Mouse (Mus musculus) Patski (cell line): ENCODE results near the gene Sel1l3. TPM values are rescaled to one million over a fixed set of nuclear protein-coding genes. Genes with fewer than 3 reads are reported as not detected.

Experiments
- ATAC-seq: fragments of 100-300 bp; one replicate; pipeline ENCODE4 v1.8.0; 2021
- CTCF ChIA-PET: fragments of 350-600 bp; sonication (Branson Sonifier 250); formaldehyde crosslinking; loops from one replicate; lab custom pipeline; 2022; ENCODE audit warnings: inconsistent platforms; lab: Charles Lee
- POLR2A ChIA-PET: fragments of 350-600 bp; sonication (Branson Sonifier 250); formaldehyde crosslinking; loops from one replicate; lab custom pipeline; 2022; ENCODE audit warnings: antibody characterized with exemption, inconsistent platforms; lab: Charles Lee
- DNase-seq: peaks from one replicate; pipeline ENCODE4 v3.0.0-alpha.2; 2011; ENCODE audit warnings: low read depth, low spot score
- H3K27me3 ChIP-seq: fragments of 371-371 bp; one replicate; pipeline ENCODE4 v1.5.1; 2021
- CTCF ChIP-seq: fragments of 100-300 bp; IDR thresholded peaks from one replicate; pipeline ENCODE4 v1.5.1; 2021
- in situ Hi-C: fragments of 300-500 bp; cut with MboI; formaldehyde crosslinking; loops from 3 replicates; pipeline ENCODE4 v1.11.1; 2018; ENCODE audit warnings: low pct_unique_long_range_greater_than_20kb, mixed read lengths
- polyA plus RNA-seq: library from polyadenylated mRNA; unstranded; gene quantifications from one replicate; pipeline ENCODE4 v1.2.3, GENCODE M21; 2021

The Sel1l3 gene
- polyA plus RNA-seq, 1 experiment from 2014 or later: 8.1 TPM

- in situ Hi-C loops: no loop called here
- H3K27me3 ChIP-seq: no peaks in the 10 kb centered on the region
- no peak for DNase-seq
- ChIA-PET CTCF (interaction anchor here (1.0 to 1.3 kb wide), 3 partner anchors 9 to 22 kb away, joined by 3 to 4 read pairs (median 3); no protein-coding TSS in a partner anchor), POLR2A (no interaction called here)
- no peak for TF ChIP-seq CTCF
- no peak for ATAC-seq
These were observed 67.6 kb downstream of the Sel1l3 start for GRCm38 (mm10) chr5:53146049-53146683.

- in situ Hi-C loops: no loop called here
- no peaks in the 10 kb centered on the region for H3K27me3 ChIP-seq
- ATAC-seq (peak; percentile 25), DNase-seq (no peak)
- no peak for TF ChIP-seq CTCF
- POLR2A ChIA-PET: no interaction called here
- CTCF ChIA-PET: interaction anchor here (1.0 kb wide), 1 partner anchor 16 kb away, joined by 3 read pairs; no protein-coding TSS in a partner anchor
These were observed 71.1 kb downstream of the Sel1l3 start for GRCm38 (mm10) chr5:53142587-53142986.

- ATAC-seq (no peak), DNase-seq (no peak)
- in situ Hi-C loops: no loop called here
- ChIA-PET CTCF (interaction anchor here (2.1 kb wide), 1 partner anchor 10 kb away, joined by 5 read pairs; no protein-coding TSS in a partner anchor), POLR2A (interaction anchor here (0.5 to 0.9 kb wide), 2 partner anchors 12 to 302 kb away, joined by 3 to 5 read pairs; no protein-coding TSS in a partner anchor)
- TF ChIP-seq CTCF: no peak
- H3K27me3 ChIP-seq: no peaks in the 10 kb centered on the region
These were observed 73.4 kb downstream of the Sel1l3 start for GRCm38 (mm10) chr5:53140158-53140927.

- ATAC-seq (no peak), DNase-seq (no peak)
- TF ChIP-seq CTCF: no peak
- ChIA-PET POLR2A (interaction anchor here (0.9 kb wide), 1 partner anchor 13 kb away, joined by 5 read pairs; no protein-coding TSS in a partner anchor), CTCF (interaction anchor here (1.5 to 2.1 kb wide), 3 partner anchors 8 to 11 kb away, joined by 4 to 7 read pairs (median 5); no protein-coding TSS in a partner anchor)
- in situ Hi-C loops: no loop called here
- H3K27me3 ChIP-seq: no peaks in the 10 kb centered on the region
These were observed 74.2 kb downstream of the Sel1l3 start for GRCm38 (mm10) chr5:53139566-53139965.

- DNase-seq: no peak
- no peak for ATAC-seq
- in situ Hi-C loops: no loop called here
- no peaks in the 10 kb centered on the region for H3K27me3 ChIP-seq
- ChIA-PET POLR2A (interaction anchor here (0.9 kb wide), 1 partner anchor 13 kb away, joined by 5 read pairs; no protein-coding TSS in a partner anchor), CTCF (interaction anchor here (1.5 to 2.1 kb wide), 3 partner anchors 8 to 11 kb away, joined by 4 to 7 read pairs (median 5); no protein-coding TSS in a partner anchor)
- TF ChIP-seq CTCF: no peak
These were observed 74.6 kb downstream of the Sel1l3 start for GRCm38 (mm10) chr5:53139140-53139539.

- TF ChIP-seq CTCF: no peak
- CTCF ChIA-PET: interaction anchor here (1.6 kb wide), 1 partner anchor 10 kb away, joined by 7 read pairs; no protein-coding TSS in a partner anchor
- POLR2A ChIA-PET: no interaction called here
- in situ Hi-C loops: no loop called here
- DNase-seq (no peak), ATAC-seq (no peak)
- H3K27me3 ChIP-seq: no peaks in the 10 kb centered on the region
These were observed 75.7 kb downstream of the Sel1l3 start for GRCm38 (mm10) chr5:53138025-53138424.

- ChIA-PET CTCF (no interaction called here), POLR2A (no interaction called here)
- no peak for TF ChIP-seq CTCF
- H3K27me3 ChIP-seq: no peaks in the 10 kb centered on the region
- no peak for ATAC-seq
- in situ Hi-C loops: no loop called here
- DNase-seq: no peak
These were observed 77.7 kb downstream of the Sel1l3 start for GRCm38 (mm10) chr5:53135984-53136383.

GRCm38 (mm10) chr5:53134003-53134402 is 79.7 kb downstream of the Sel1l3 start:
- ATAC-seq (no peak), DNase-seq (no peak)
- no peaks in the 10 kb centered on the region for H3K27me3 ChIP-seq
- in situ Hi-C loops: no loop called here
- TF ChIP-seq CTCF: peak; percentile 67
- CTCF ChIA-PET: interaction anchor here (0.9 to 1.7 kb wide), 3 partner anchors 10 to 37 kb away, joined by 3 to 5 read pairs (median 4); no protein-coding TSS in a partner anchor
- POLR2A ChIA-PET: no interaction called here

- in situ Hi-C loops: no loop called here
- no peak for TF ChIP-seq CTCF
- ChIA-PET POLR2A (interaction anchor here (2.3 kb wide), 1 partner anchor 247 kb away, joined by 7 read pairs; no protein-coding TSS in a partner anchor), CTCF (interaction anchor here (1.0 to 6.2 kb wide), 16 partner anchors 9 to 303 kb away, joined by 3 to 52 read pairs (median 8); no protein-coding TSS in a partner anchor)
- ATAC-seq (no peak), DNase-seq (no peak)
- no peaks in the 10 kb centered on the region for H3K27me3 ChIP-seq
These were observed 89.0 kb downstream of the Sel1l3 start for GRCm38 (mm10) chr5:53124701-53125100.
